Mouse (Mus musculus) cerebellum, adult 2 months (tissue): ENCODE measurements at regions not wholly inside any gene's neighbourhood (a gene's known extent, or its start where the extent isn't known, plus 50 kb on each side); places are given as distances from the start of the nearest gene placed in this dataset.

Experiments used
- CTCF ChIP-seq: fragments of 200-500 bp; IDR thresholded peaks from 2 replicates; pipeline ENCODE4 v1.5.1; 2011; ENCODE audit warnings: low read depth, mild to moderate bottlenecking, control low read depth, low read length, moderate library complexity, borderline replicate concordance; ENCODE audit not compliant: insufficient read depth
- POLR2A ChIP-seq: fragments of 200-500 bp; IDR thresholded peaks from 2 replicates; pipeline ENCODE4 v1.6.1; 2011; ENCODE audit warnings: low read length, control low read depth, borderline replicate concordance; ENCODE audit not compliant: insufficient read depth

GRCm38 (mm10) chr8:93688845-93689244 lies 120.9 kb upstream of the Gnao1 start:
- TF ChIP-seq POLR2A (no peak), CTCF (no peak)
